Mouse (Mus musculus): Measurements from ENCODE around the gene Tmem205. TPM values are rescaled to one million over a fixed set of nuclear protein-coding genes. Genes with fewer than 3 reads are reported as not detected.

The Tmem205 gene
- total RNA-seq, 2 experiments from 2014 or later, result 39.4 to 46.2 TPM

DNA sequence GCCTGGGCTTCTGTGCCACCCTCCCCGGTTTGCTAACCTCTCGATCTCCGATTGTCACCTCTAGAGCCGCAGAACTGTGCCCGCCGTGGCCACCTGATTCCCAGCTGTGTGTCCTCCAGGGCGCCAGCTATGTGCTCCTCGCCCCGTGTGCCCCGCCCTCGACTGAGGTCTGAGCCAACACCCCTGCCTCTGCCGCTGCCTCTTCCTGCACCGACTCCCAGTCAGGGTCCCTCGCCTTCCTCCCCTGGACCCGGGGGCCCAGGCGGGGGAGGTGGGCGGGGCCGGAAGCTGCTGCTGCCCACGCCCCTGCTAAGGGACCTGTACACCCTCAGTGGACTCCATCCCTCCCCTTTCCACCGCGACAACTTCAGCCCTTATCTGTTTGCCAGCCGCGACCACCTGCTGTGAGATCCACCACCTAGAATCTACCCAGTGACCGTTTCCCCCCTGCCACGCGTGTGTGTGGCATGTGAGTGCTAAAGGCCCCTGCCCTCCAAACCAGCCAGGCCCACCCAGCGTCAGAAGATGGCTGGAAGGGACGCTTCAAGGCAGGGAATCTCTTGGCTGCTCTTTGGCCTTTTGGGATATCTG, 20.3 kb upstream of the Tmem205 start:
- DNase-seq (ENCODE audit: low spot score), result no peak
- intact Hi-C loops (cut with DNase I), result no loop called here

DNA sequence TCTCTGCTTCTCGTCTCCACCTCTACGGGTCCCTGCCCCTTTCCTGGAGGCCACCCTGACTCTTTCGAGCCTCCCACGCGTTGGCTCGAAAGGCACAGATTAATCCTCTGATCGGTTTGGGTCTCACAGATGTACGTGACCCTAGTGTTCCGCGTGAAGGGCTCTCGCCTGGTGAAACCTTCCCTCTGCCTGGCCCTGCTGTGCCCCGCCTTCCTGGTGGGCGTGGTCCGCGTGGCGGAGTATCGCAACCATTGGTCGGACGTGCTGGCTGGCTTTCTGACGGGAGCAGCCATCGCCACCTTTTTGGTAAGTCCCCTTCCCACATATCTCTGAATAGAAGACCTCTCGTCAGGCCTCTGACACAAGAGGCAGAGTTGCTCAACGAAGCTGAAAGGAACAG, 16.9 kb upstream of the Tmem205 start:
- DNase-seq (ENCODE audit: low spot score), result no peak
- intact Hi-C loops (cut with DNase I), result no loop called here

DNA sequence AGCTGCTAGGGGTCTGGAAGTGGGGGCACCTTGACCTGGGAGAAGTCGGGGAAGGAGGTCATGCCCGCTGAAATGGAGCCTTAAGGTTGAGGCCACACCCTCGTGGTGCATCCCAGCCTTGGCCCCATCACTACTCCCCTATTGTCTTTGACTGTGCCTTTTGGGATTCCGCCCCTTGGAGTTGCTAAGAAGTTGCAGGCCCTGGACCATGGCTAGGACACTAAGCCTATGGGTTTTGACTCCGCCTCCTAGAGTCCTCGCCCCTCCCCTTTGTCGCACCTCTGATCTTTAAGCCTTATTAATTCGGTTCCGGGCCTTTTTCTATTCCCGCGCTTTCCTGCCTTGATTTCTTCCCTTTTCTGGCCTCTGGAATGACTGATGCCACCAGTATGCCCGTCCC, 16.3 kb upstream of the Tmem205 start:
- intact Hi-C loops (cut with DNase I), result no loop called here
- DNase-seq (ENCODE audit: low spot score), result no peak

DNA sequence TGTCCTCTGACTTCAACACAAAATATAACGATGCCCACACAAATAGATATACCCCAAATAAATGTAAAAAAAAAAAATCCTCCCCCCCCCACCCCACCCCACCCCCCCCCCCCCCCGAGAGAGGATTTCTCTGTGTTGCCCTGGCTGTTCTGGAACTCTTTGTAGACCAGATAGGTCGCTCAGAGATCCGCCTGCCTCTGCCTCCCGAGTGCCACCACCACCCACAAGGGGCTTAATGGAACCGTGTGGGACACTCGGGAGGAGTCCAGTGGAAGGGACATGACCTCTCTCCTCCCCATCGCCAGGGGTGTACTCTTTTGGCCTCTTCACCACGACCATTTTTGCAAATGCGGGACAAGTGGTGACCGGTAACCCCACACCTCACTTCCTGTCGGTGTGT, 15.7 kb upstream of the Tmem205 start:
- intact Hi-C loops (cut with DNase I), result no loop called here
- no peak for DNase-seq (ENCODE audit: low spot score)

DNA sequence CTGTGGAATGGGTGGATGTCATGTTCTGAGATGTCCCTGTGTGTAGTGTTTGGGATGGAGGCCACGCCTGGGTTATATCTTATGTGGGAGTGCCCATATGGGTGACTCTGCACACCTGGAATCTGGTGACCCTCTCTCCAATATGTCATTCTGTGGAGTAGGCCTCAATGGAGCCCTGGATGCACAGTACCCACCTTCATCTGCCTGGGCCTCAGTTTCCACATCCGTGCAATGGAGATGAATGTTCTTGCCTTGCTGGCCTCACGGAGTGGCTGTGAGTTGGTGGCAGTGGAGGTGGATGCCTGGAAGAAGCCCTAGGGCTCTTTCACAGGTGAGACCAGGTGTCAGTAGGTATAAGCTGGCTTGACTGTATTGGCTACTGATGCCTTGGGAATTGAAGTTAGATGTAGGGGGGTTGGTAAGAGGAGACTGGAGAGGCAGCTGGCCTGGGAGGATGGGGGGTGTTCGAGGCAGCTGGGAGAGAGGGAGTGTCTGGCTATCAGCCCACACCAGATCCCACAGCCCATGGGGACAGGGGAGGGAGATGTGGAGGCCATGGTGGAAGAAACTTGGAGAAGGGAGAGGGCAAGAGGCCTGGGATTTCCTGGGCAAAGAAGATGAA, 11.0 kb upstream of the Tmem205 start:
- no peak for DNase-seq (ENCODE audit: low spot score)
- intact Hi-C loops (cut with DNase I), result no loop called here

DNA sequence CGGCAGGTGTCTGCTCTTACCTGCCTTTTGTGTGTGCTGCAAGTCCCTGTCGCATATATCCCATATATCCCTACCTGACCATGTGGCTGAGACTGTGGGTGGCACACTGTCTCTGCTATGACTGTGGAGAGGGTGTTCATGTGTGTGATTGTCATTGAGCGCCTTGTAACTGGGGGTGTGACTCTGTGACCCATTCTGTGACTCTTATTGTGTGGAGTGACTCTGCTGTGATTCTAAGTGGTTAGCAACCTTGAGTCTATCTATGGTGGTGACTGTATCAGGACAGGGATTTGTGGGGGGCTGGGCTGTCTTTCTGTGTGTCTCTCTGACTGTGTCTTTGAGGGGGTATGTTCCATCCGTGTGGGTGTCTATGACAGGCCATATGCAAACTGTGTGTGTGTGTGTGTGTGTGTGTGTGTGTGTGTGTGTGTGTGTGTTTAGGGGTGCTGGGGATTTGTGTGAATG, 10.4 kb upstream of the Tmem205 start:
- DNase-seq (ENCODE audit: low spot score), result no peak
- intact Hi-C loops (cut with DNase I), result no loop called here

DNA sequence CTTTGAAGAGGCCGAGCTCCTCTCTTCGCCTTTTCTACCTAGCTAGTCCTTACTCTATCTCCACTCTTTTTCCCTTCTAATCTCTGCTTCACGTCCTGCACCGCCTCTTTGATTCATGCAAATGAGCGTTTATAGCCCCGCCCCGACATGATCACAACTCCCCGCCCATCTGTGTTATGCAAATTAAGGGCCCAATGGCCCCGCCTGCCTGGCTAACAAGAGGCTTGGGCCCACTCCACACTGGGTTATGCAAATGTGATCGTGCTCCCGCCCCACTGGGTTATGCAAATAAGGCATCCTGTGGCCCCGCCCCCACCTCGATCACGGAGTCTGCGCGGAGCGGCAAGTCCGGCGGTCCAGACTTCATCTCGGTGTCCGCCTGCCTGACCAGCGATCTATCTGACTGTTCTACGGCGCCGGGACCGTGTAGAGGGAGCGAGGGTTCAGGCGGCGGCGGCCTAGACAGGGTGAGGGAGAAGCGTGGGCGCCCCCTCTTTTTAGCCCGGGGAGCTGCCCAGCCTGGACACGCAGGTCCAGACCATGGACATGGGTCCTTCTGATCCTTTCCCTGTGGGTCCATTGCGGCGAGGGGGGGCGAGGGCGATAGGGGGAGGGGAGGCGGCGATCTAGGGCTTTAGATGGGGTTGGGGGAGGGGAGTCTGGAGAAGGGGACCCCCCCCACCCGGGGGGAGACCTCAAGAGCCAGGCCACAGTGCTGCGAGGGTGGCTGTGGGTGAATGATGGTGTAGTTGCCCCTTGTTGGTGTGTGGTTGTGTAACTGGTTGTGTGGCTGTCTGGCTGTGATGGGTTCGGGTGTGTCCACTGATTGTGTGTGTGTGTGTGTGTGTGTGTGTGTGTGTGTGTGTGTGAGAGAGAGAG, 9.6 kb upstream of the Tmem205 start, which contains the start of gene Plppr2:
Gene Plppr2 (plus strand): TSS at position 342 of the 879 bp plus-strand sequence.
- peak; percentile 91 for DNase-seq (ENCODE audit: low spot score)
- intact Hi-C loops (cut with DNase I), result no loop called here

DNA sequence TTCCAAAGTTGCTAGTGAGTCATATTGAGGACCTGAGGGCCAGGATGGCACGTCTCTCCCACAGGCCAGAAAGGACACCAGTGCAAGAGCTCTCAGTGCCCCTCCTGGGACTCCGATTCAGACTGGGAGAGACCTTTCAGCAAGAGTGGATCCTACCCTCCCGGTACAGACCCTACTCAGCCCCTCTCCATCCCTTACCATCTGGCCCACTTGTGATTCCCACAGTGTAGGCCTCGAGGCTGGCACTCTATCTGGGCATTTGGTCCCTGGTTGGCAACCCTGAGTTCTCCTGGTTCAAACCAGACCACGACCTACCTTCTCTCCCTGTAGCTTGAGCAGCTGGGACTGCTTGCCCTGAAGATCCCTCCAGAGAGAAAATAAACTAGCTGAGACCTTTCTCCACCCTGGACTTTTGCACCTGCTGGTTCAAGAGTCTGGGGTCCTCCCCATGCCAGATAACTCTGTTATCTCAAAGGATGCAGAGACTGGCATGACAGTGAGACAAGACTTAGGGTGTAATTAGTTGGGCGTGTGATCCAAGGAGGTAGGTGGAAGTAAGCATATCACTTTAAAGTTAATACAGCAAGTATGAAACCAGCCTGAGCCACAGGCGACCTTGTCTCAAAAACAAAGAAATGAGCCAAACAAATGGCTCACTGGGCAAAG, 8.2 kb upstream of the Tmem205 start:
- no peak for DNase-seq (ENCODE audit: low spot score)
- intact Hi-C loops (cut with DNase I), result no loop called here

DNA sequence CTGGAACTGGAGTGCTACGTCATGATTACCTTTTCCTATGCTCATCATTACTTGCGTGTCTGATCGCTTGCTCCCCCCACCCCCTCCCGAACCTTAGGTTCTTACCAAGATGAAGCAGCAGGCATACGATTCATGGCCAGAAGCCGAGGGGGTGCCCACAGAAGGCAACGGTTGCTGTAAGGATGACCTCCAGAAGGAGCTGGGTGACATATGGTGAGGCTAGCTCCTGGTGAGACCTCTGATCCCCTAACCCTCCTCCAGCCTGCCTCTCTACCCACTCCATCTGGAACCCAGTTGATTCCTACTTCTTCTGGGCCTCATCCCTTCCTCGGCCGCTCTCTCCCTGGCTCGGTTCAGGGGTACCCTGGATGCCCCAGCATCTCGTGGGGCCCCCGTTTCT, 6.7 kb upstream of the Tmem205 start:
- intact Hi-C loops (cut with DNase I), result no loop called here
- DNase-seq (ENCODE audit: low spot score), result no peak

DNA sequence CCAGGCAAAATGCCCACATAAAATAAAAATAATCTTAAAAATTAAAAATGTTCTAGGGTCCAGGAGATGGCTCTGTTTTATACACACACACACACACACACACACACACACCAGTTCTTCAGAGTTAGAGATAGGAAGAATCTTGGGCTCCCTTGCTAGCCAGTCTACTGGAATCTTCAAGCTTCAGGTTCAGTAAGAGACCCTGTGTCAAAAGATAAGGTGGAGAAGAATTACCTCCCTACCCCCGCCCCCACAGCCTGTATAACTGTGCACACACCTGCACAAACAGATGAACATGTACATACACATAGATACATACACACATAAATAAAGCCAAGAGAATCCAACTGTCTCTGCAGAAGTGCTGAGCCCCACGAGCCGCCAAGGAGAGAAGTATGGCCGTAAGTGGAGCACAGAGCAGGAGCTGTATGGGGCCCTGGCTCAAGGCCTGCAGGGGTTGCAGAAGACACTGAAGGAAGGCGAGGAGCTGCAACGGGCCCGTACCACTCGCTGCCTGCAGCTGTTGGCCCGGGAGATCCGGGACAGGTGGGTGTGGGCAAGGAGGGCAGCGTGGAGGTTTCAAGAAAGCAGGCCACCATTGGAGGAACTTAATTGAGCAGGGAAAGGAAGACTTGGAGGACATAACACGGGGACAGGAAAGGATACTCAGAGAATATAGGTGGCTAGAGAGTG, 5.2 kb upstream of the Tmem205 start:
- no peak for DNase-seq (ENCODE audit: low spot score)
- intact Hi-C loops (cut with DNase I), result no loop called here

DNA sequence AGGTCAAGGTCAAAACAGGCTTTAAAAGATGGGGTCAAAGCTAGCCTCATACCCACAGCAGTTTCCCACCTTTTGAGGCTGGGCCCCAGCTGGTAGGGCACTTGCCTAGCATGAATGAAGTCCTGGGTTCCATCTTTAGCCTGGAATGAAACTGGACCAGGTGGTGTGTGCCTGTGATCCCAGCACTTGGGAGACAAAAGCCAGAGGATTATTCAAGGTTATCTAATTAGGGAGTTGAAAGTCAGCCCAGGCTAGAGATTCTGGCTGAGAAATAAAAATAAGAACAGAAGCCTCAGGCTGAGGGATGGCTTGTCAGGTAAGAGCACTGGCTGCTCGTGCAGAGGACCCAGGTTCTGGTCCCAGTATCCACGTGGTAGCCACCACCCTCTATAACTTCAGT, 4.7 kb upstream of the Tmem205 start:
- intact Hi-C loops (cut with DNase I), result no loop called here
- DNase-seq (ENCODE audit: low spot score), result no peak

DNA sequence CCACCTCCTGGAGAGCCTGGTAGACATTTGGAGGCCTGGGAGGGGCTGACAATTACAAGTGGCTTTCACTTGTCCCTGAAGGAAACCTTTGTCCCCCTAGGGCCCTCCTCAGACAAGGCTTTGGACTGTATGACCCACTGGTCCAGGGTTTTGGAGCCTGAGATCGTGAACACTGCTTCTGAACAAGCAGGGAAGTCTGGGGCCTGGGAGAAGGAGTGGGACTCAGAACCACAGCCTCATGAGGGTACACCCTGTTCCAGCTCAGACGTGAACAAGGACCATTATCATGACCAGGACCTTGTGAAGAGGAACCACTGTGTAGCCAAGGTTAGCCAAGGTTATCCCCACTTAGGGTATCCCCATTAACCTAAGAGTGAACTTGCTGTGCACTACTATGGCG, 1.9 kb upstream of the Tmem205 start:
- no peak for DNase-seq (ENCODE audit: low spot score)
- intact Hi-C loops (cut with DNase I), result no loop called here

DNA sequence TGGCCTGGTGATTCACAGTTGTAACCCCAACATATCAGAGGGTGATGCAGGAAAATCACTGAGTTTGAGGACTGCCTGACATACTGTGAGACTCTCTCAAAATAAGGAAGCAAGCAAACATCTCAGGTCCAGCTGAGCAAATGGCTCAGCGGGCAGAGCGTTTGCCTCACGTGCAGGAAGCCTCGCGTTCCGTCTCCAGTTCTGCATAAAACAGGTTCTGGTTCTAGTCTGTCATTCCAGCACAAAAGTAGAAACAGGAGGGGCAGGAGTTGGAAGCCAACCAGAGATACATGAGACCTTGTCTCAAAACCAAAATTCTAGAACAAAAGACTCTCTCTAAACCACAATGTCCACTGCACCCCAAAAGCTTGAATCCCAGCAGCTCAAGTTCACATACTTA, 572 bp downstream of the Tmem205 start:
- intact Hi-C loops (cut with DNase I), result no loop called here
- no peak for DNase-seq (ENCODE audit: low spot score)

DNA sequence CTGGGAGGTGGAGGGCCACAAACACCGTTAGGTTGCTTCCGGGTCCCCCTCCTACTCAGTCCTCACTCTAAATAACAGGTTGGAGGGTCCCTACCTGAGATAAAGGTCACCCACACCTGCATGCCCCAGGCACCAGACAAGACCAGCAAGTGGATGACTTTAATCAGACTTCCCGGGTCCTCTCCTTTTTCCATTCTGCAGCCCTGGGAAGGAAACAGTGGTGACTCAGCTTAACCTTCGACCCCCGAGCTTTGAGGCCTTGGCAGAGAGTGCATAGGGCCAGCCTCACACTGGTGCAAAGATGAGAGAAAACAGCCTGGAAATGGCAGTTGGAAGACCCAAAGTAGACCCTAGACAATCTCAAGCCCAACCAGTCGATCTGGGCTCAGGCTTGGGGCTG, 1.2 kb downstream of the Tmem205 start:
- intact Hi-C loops (cut with DNase I), result no loop called here
- DNase-seq (ENCODE audit: low spot score), result no peak

DNA sequence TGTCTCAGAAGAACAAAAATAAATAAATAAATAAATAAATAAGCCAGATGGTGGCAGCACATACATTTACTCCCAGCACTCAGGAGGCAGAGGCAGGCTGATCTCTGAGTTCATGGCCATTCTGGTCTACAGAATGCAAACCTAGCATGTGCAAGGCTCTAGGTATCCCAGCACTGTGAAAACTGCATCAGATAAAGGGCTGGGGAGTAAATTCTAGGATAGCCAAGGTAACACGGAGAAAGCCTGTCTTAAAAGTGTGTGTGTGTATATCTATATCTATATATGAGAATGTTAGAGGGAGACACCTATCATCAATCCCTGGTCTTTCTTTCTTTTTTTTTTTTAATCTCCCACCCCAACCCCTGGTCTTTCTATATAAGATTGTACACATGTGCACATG, 1.9 kb downstream of the Tmem205 start:
- intact Hi-C loops (cut with DNase I), result no loop called here
- no peak for DNase-seq (ENCODE audit: low spot score)

DNA sequence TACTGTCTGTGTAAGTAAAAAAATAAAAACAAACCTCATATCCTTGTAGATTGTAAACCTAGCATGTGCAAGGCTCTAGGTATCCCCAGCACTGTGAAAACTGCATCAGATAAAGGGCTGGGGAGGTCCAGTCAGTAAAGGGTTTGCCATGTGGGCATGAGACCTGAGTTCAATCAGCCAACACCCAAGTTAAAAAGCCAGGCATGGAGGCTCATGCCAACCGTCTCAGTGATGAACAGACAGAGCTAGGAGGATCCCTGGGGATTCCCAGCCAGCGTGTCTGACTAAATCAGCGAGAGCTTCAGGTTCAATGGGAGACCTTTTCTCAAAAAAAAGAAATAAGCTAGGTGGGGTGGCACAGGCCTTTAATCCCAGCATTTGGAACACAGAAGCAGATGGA, 2.3 kb downstream of the Tmem205 start:
- DNase-seq (ENCODE audit: low spot score), result no peak
- intact Hi-C loops (cut with DNase I), result no loop called here

DNA sequence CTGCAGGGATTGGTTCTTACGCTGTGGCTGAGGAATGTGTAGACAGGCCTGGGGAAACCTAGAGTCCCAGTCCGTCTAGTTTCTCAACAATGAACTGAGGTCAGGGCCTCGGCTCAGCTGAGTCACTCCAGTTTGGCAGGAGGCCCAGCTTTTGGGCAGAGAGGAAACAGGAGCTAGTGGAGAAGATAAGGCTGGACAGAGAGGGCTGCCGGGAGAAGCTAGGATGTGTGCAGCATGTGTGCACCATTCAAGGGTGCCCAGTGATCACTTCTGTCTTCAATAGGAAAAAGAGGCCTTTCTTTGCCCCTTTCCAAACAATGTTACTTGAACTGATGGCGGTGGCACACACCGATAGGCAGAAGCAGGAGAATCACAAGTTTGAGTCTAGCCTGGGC, 3.3 kb downstream of the Tmem205 start:
- peak; percentile 90 for DNase-seq (ENCODE audit: low spot score)
- intact Hi-C loops (cut with DNase I), result no loop called here

DNA sequence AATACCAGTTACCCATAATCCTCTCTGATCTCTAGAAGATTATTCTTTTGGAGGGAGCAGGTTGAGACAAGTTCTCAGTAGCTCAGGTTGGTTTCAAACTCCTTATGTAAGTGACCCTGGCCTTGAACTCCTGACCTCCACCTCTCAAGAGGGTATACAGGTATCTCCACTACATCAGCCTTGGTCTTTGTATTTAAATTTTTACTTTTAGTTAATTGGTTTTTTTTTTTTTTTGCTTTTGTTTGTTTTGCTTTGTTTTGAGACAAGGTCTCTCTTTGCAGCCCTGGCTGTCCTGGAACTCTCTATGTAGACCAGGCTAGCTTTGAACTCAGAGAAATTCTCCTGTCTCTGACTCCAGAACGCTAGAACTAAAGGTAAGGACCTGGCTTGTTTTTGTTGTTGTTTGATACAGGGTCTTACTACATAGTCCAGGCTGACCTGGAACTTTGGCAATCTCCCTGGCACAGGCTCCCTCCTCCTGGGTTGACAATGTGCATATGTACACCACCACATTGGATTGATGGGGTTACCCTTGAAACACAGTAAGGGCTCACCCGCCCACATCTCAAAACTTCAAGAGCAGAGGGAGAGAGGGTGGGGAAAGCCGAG, 3.8 kb downstream of the Tmem205 start:
- intact Hi-C loops (cut with DNase I), result no loop called here

DNA sequence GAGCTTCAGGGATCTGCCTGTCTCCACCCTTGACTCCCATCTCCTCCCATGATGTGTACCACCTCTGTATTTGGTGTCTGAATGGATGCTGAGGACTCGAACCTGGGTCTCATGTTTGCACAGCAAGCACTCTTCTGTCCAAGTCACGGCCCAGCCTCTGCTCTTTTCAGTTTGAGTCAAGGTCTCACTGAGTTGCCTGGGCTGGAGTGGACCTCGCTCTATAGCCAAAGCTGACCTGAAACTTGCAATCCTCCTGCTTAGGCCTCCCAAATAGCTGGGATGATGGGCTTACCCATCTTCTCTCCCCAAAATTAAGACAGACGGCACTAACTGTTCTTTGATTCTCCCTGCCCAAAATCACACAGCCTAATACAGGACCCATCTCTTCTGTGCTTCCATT, 4.3 kb downstream of the Tmem205 start:
- intact Hi-C loops (cut with DNase I), result no loop called here

More for the DNA sequence above, 3.8 kb downstream of the Tmem205 start:
- no peak for DNase-seq (ENCODE audit: low spot score)

More for the DNA sequence above, 4.3 kb downstream of the Tmem205 start:
- DNase-seq (ENCODE audit: low spot score), result no peak

All from heart, postnatal 25 days (tissue).